Mouse (Mus musculus) embryo, embryonic 10.5 days (tissue): ENCODE data around the gene Rab40b.
"Not testable (repeated sequence)": the region's sequence is repeated elsewhere in the genome, so short reads cannot be mapped to it uniquely, and the experiment has no call there.

ENCODE experiments used
- DNase-seq: peaks from one replicate; pipeline ENCODE4 v3.0.0-alpha.2; 2015; ENCODE audit warnings: low spot score

The Rab40b gene

GRCm38 (mm10) chr11:121368731-121369130, 19.3 kb downstream of the Rab40b start:
- DNase-seq = no peak

- no peak for DNase-seq
Measured at GRCm38 (mm10) chr11:121367170-121367707, 20.8 kb downstream of the Rab40b start.

- no peak for DNase-seq
Measured at GRCm38 (mm10) chr11:121362212-121362611, 25.8 kb downstream of the Rab40b start.

- peak; percentile 96 for DNase-seq
Measured at GRCm38 (mm10) chr11:121354091-121354707, 33.9 kb downstream of the Rab40b start, which contains the start of gene Wdr45b. Gene Wdr45b, minus strand, starts transcription at chr11:121354445.

- peak; percentile 18 for DNase-seq
Measured at GRCm38 (mm10) chr11:121353326-121354090, 34.5 kb downstream of the Rab40b start.

- DNase-seq = not testable (repeated sequence)
Measured at GRCm38 (mm10) chr11:121348727-121349126, 39.3 kb downstream of the Rab40b start.

GRCm38 (mm10) chr11:121348166-121348565, 39.9 kb downstream of the Rab40b start:
- DNase-seq = no peak

GRCm38 (mm10) chr11:121347036-121347435, 41.0 kb downstream of the Rab40b start:
- no peak for DNase-seq

GRCm38 (mm10) chr11:121342423-121342822, 45.6 kb downstream of the Rab40b start:
- DNase-seq = not testable (repeated sequence)

- DNase-seq = no peak
Measured at GRCm38 (mm10) chr11:121340287-121340686, 47.8 kb downstream of the Rab40b start.

GRCm38 (mm10) chr11:121339647-121340046, 48.4 kb downstream of the Rab40b start:
- DNase-seq = no peak

- DNase-seq = no peak
Measured at GRCm38 (mm10) chr11:121331641-121332040, 56.4 kb downstream of the Rab40b start.

GRCm38 (mm10) chr11:121328619-121329018, 59.4 kb downstream of the Rab40b start:
- DNase-seq = no peak

- DNase-seq = no peak
Measured at GRCm38 (mm10) chr11:121328206-121328605, 59.8 kb downstream of the Rab40b start.

GRCm38 (mm10) chr11:121326681-121327080, 61.4 kb downstream of the Rab40b start:
- DNase-seq = no peak

GRCm38 (mm10) chr11:121326034-121326433, 62.0 kb downstream of the Rab40b start:
- DNase-seq = no peak

GRCm38 (mm10) chr11:121307712-121308111, 80.3 kb downstream of the Rab40b start:
- not testable (repeated sequence) for DNase-seq

GRCm38 (mm10) chr11:121306608-121307007, 81.4 kb downstream of the Rab40b start:
- no peak for DNase-seq
